Comparison of ENCODE assay signal across 9 mouse cellular contexts in genomic region chr4:125176639-125177165, GRCm38 (mm10). TPM values are rescaled to one million over a fixed set of nuclear protein-coding genes. Genes with fewer than 3 reads are reported as not detected.
DNase-seq lines count a peak whose midpoint lies in the region; ATAC-seq and TF ChIP-seq lines count a peak whose summit lies in the region.
"Had no signal": no experiment of that assay in that cellular context is flagged by ENCODE, and none has a peak within 500 bp of the region (broad histone marks: within the 10 kb centered on the region; RNA-seq: fewer than 3 reads in every experiment).

No protein-coding gene starts in this region.

- no peaks in the 10 kb centered on the region for H3K27me3 ChIP-seq in heart, adult 2 months (ENCODE audit: control insufficient read depth, insufficient read depth, low read length)

- H3K79me2 ChIP-seq in heart, adult 2 months (replicated peaks; ENCODE audit: control insufficient read depth, insufficient read depth, low read length), result no peaks in the 10 kb centered on the region

- peak; percentile 84 for ATAC-seq in monocyte, adult 5-6 weeks (replicated peaks; ENCODE audit: insufficient number of reproducible peaks, low FRiP score, low TSS enrichment, poor library complexity, severe bottlenecking)

- no peak for TF ChIP-seq POLR2A in heart, adult 2 months (IDR thresholded peaks at IDR 0.05; ENCODE audit: insufficient read depth, low read depth, low read length)

- 25% methylated on average over 13 of the region's 13 CpGs for WGBS in heart, adult 2 months

- DNase-seq in left cerebral cortex, postnatal 4 days, result peak; percentile 69
- no peak for DNase-seq in left cerebral cortex, adult 2 months (ENCODE audit: extremely low spot score in 1 of 2, low spot score in 2 of 2)
- DNase-seq in cerebellum, adult 11-12 months, result peak; percentile 48
- peak; percentile 9 for DNase-seq in kidney, adult 18-20 months
- DNase-seq in right cerebral cortex, postnatal 10 days (ENCODE audit: low spot score in 2 of 2), result no peak
- DNase-seq in frontal cortex, postnatal 36 days (ENCODE audit: low spot score in 2 of 2), result no peak
- DNase-seq in heart, adult 2 months, result no peak

- no peak overlapping the region for H3K4me3 ChIP-seq in left cerebral cortex, adult 2 months
- no peak overlapping the region for H3K4me3 ChIP-seq in heart, adult 2 months
- H3K4me3 ChIP-seq: limb, embryonic 12.5 days had no signal

- no peaks in the 10 kb centered on the region for H3K4me1 ChIP-seq in heart, adult 2 months (ENCODE audit: control insufficient read depth, insufficient read depth, low read length)

- no peak for TF ChIP-seq EP300 in heart, adult 2 months (IDR thresholded peaks at IDR 0.05; ENCODE audit: insufficient read depth, low read depth, low read length)

- H3K36me3 ChIP-seq in heart, adult 2 months (ENCODE audit: control insufficient read depth, insufficient read depth, low read length), result no peaks in the 10 kb centered on the region
- H3K36me3 ChIP-seq: limb, embryonic 12.5 days had no signal

- TF ChIP-seq CTCF in left cerebral cortex, adult 2 months (IDR thresholded peaks at IDR 0.05), result no peak
- TF ChIP-seq CTCF in heart, adult 2 months (IDR thresholded peaks at IDR 0.05), result no peak

- H3K9ac ChIP-seq in heart, adult 2 months (ENCODE audit: low read depth, low read length), result no peak overlapping the region
- H3K9ac ChIP-seq: limb, embryonic 12.5 days had no signal

- no peak overlapping the region for H3K27ac ChIP-seq in left cerebral cortex, adult 2 months
- H3K27ac ChIP-seq in heart, adult 2 months, result no peak overlapping the region
- H3K27ac ChIP-seq: limb, embryonic 12.5 days had no signal

- intact Hi-C loops in left cerebral cortex, postnatal 4 days (cut with DNase I), result no loop called here
- intact Hi-C loops in left cerebral cortex, adult 2 months (cut with DNase I), result no loop called here
- intact Hi-C loops in heart, adult 2 months (cut with DNase I), result no loop called here

RNA-seq across cellular contexts. Expression of gene Zc3h12a, which starts 49.1 kb away (rescaled TPM):
- total RNA-seq in left cerebral cortex, postnatal 4 days (2021), result under 1 TPM; 0.58 to 0.60 TPM
- under 1 TPM; 0.79 to 1.00 TPM for total RNA-seq in left cerebral cortex, adult 2 months (2021)
- total RNA-seq in monocyte, adult 5-6 weeks (2017), result 21.4 to 36.0 TPM (median 24.0 TPM) in 3 replicates
- total RNA-seq in heart, adult 2 months (2021), result 1 to 10 TPM; 3.0 to 4.8 TPM
- 5.0 TPM in 2 replicates for polyA plus RNA-seq in heart, adult 2 months (2012; rRNA removed)

Comparison
In these comparisons a context has a peak if more than half of its experiments do, and no peak if none do; other contexts are left out.
1. DNase-seq: peak in left cerebral cortex, postnatal 4 days (single experiment), cerebellum, adult 11-12 months (single experiment) and kidney, adult 18-20 months (single experiment); none in left cerebral cortex, adult 2 months (0 of 2), right cerebral cortex, postnatal 10 days (0 of 2), frontal cortex, postnatal 36 days (0 of 2) and heart, adult 2 months (0 of 2).